Mouse (Mus musculus) lung, embryonic 14.5 days (tissue): Measurements from ENCODE around the gene Clgn. TPM values are rescaled to one million over a fixed set of nuclear protein-coding genes. Genes with fewer than 3 reads are reported as not detected.
A peak's percentile ranks its signal among the peaks of the same experiment; 100 is the strongest.
"Not testable (repeated sequence)": the region's sequence is repeated elsewhere in the genome, so short reads cannot be mapped to it uniquely, and the experiment has no call there.

Experiments used
- ATAC-seq: fragments of 200-750 bp; cut with Nextera tagmentation; 2 replicates; pipeline ENCODE4 v1.8.0; 2017; ENCODE audit warnings: mild to moderate bottlenecking, moderate TSS enrichment, moderate library complexity; ENCODE audit not compliant: insufficient read depth
- DNase-seq: peaks from one replicate; pipeline ENCODE4 v3.0.0-alpha.2; 2015
- H3K27ac ChIP-seq: fragments of 300-500 bp; sonication (generic); 2 replicates; pipeline ENCODE4 v1.5.1; 2014; ENCODE audit warnings: low read depth, mild to moderate bottlenecking, moderate library complexity
- H3K27me3 ChIP-seq: fragments of 300-500 bp; sonication (generic); 2 replicates; pipeline ENCODE4 v1.6.1; 2014; ENCODE audit warnings: low read length, control low read depth; ENCODE audit not compliant: insufficient read depth
- H3K36me3 ChIP-seq: fragments of 300-500 bp; sonication (generic); 2 replicates; pipeline ENCODE4 v1.6.1; 2014; ENCODE audit warnings: control low read depth; ENCODE audit not compliant: insufficient read depth
- H3K4me1 ChIP-seq: fragments of 300-500 bp; sonication (generic); 2 replicates; pipeline ENCODE4 v1.6.1; 2014; ENCODE audit warnings: antibody characterized with exemption, control low read depth; ENCODE audit not compliant: insufficient read depth
- H3K4me2 ChIP-seq: fragments of 300-500 bp; sonication (generic); 2 replicates; pipeline ENCODE4 v1.6.1; 2014; ENCODE audit warnings: mild to moderate bottlenecking
- H3K4me3 ChIP-seq: fragments of 300-500 bp; sonication (generic); 2 replicates; pipeline ENCODE4 v1.5.1; 2014; ENCODE audit warnings: low read depth, low read length
- H3K9ac ChIP-seq: fragments of 300-500 bp; sonication (generic); 2 replicates; pipeline ENCODE4 v1.6.1; 2014
- H3K9me3 ChIP-seq: fragments of 300-500 bp; sonication (generic); 2 replicates; pipeline ENCODE4 v1.6.1; 2016; ENCODE audit warnings: low read depth, low read length, control low read depth
- CTCF ChIP-seq: IDR thresholded peaks from 2 replicates; pipeline ENCODE4 v1.5.1; 2016; ENCODE audit warnings: antibody characterized with exemption, low read depth
- WGBS: fragments of 180-500 bp; shearing (Covaris S2); extraction: QIAGEN DNeasy Blood & Tissue Kit; methylation state at CpG from one replicate; pipeline ENCODE4 v1.1.7; 2014; 5-methylcytosine and 5-hydroxymethylcytosine counted together
- polyA plus RNA-seq: library from polyadenylated mRNA; unstranded; fragments of >200 nt; fragmentation: Nextera tagmentation; extraction: Ambion mirVana; gene quantifications from 2 replicates; pipeline ENCODE4 v1.2.1, GENCODE M21; 2014

Gene Clgn
- polyA plus RNA-seq, 1 experiment from 2014 or later: 0.12 TPM

GRCm38 (mm10) chr8:83423032-83423825 lies 33.6 kb downstream of the Clgn start:
- Histone ChIP-seq H3K9ac (no peak overlapping the region), H3K4me2 (no peak overlapping the region), H3K27ac (no peak overlapping the region), H3K36me3 (no peaks in the 10 kb centered on the region), H3K9me3 (no peaks in the 10 kb centered on the region), H3K4me3 (no peak overlapping the region), H3K4me1 (peaks cover 11% of the 10 kb centered on the region), H3K27me3 (no peaks in the 10 kb centered on the region)
- TF ChIP-seq CTCF: no peak
- WGBS: 57% methylated on average over 13 of the region's 13 CpGs
- ATAC-seq (no peak), DNase-seq (no peak)

- Histone ChIP-seq H3K4me1 (peaks cover 8% of the 10 kb centered on the region), H3K27ac (no peak overlapping the region), H3K4me2 (no peak overlapping the region), H3K4me3 (no peak overlapping the region), H3K27me3 (no peaks in the 10 kb centered on the region), H3K9me3 (no peaks in the 10 kb centered on the region), H3K9ac (no peak overlapping the region), H3K36me3 (no peaks in the 10 kb centered on the region)
- WGBS: 90% methylated on average over 6 of the region's 6 CpGs
- ATAC-seq (no peak), DNase-seq (no peak)
- no peak for TF ChIP-seq CTCF
Observed at GRCm38 (mm10) chr8:83425202-83425601, 35.5 kb downstream of the Clgn start.

GRCm38 (mm10) chr8:83426104-83426759 lies 36.6 kb downstream of the Clgn start:
- Histone ChIP-seq H3K27me3 (no peaks in the 10 kb centered on the region), H3K36me3 (no peaks in the 10 kb centered on the region), H3K4me3 (no peak overlapping the region), H3K27ac (no peak overlapping the region), H3K9me3 (no peaks in the 10 kb centered on the region), H3K9ac (no peak overlapping the region), H3K4me2 (no peak overlapping the region), H3K4me1 (peaks cover 8% of the 10 kb centered on the region)
- 59% methylated on average over 11 of the region's 11 CpGs for WGBS
- no peak for ATAC-seq
- no peak for TF ChIP-seq CTCF
- DNase-seq: no peak

- TF ChIP-seq CTCF: no peak
- Histone ChIP-seq H3K36me3 (no peaks in the 10 kb centered on the region), H3K9ac (no peak overlapping the region), H3K9me3 (no peaks in the 10 kb centered on the region), H3K4me3 (no peak overlapping the region), H3K4me2 (no peak overlapping the region), H3K27me3 (no peaks in the 10 kb centered on the region), H3K27ac (no peak overlapping the region), H3K4me1 (peaks cover 8% of the 10 kb centered on the region)
- 17% methylated on average over 7 of the region's 7 CpGs for WGBS
- DNase-seq (peak; percentile 18), ATAC-seq (peak; percentile 49; the same call in 1 of the 2 replicates)
Observed at GRCm38 (mm10) chr8:83426949-83427348, 37.3 kb downstream of the Clgn start.

- WGBS: 80% methylated on average over 3 of the region's 3 CpGs
- not testable (repeated sequence) for H3K27ac ChIP-seq, H3K4me3 ChIP-seq, H3K4me1 ChIP-seq, ATAC-seq, H3K9ac ChIP-seq, H3K27me3 ChIP-seq, H3K9me3 ChIP-seq, H3K4me2 ChIP-seq, DNase-seq, H3K36me3 ChIP-seq
Observed at GRCm38 (mm10) chr8:83428621-83429020, 39.0 kb downstream of the Clgn start.

GRCm38 (mm10) chr8:83429071-83429524 lies 39.4 kb downstream of the Clgn start:
- H3K9ac ChIP-seq: no peak overlapping the region
- DNase-seq (no peak), ATAC-seq (peak; percentile 54; the same call in 1 of the 2 replicates)
- no peak overlapping the region for H3K27ac ChIP-seq
- no peak overlapping the region for H3K4me2 ChIP-seq
- no peak for TF ChIP-seq CTCF
- H3K36me3 ChIP-seq: peaks cover 7% of the 10 kb centered on the region
- no peaks in the 10 kb centered on the region for H3K9me3 ChIP-seq
- H3K4me3 ChIP-seq: no peak overlapping the region
- 64% methylated on average over 4 of the region's 4 CpGs for WGBS
- no peaks in the 10 kb centered on the region for H3K27me3 ChIP-seq
- peaks cover 8% of the 10 kb centered on the region for H3K4me1 ChIP-seq

- no peak overlapping the region for H3K27ac ChIP-seq
- no peaks in the 10 kb centered on the region for H3K9me3 ChIP-seq
- no peaks in the 10 kb centered on the region for H3K27me3 ChIP-seq
- no peak overlapping the region for H3K4me2 ChIP-seq
- H3K9ac ChIP-seq: no peak overlapping the region
- DNase-seq (no peak), ATAC-seq (no peak)
- 74% methylated on average over 1 of the region's 1 CpGs for WGBS
- peaks cover 24% of the 10 kb centered on the region for H3K36me3 ChIP-seq
- peaks cover 8% of the 10 kb centered on the region; the same call in 1 of the 2 replicates for H3K4me1 ChIP-seq
- no peak for TF ChIP-seq CTCF
- H3K4me3 ChIP-seq: no peak overlapping the region
Observed at GRCm38 (mm10) chr8:83437077-83437476, 47.4 kb downstream of the Clgn start.
